Mouse (Mus musculus) C2C12 (cell line): ENCODE results near the gene Sdk1.

Experiments used
- CEBPB ChIP-seq: IDR thresholded peaks from one replicate; pipeline ENCODE4 v1.6.1; 2011; ENCODE audit warnings: low read depth, mild to moderate bottlenecking, control low read depth, moderate library complexity
- CTCF ChIP-seq: IDR thresholded peaks from one replicate; pipeline ENCODE4 v1.5.1; 2011; ENCODE audit not compliant: control insufficient read depth, insufficient read depth, insufficient read length
- FOSL1 ChIP-seq: IDR thresholded peaks from one replicate; pipeline ENCODE4 v1.8.0; 2011; ENCODE audit warnings: mild to moderate bottlenecking, low read length; ENCODE audit not compliant: poor library complexity, insufficient read depth, severe bottlenecking
- MAX ChIP-seq: IDR thresholded peaks from one replicate; pipeline ENCODE4 v1.6.1; 2011; ENCODE audit warnings: mild to moderate bottlenecking, control low read depth
- MYOD1 ChIP-seq: IDR thresholded peaks from one replicate; pipeline ENCODE4 v1.6.1; 2011; ENCODE audit warnings: low read depth; ENCODE audit not compliant: control insufficient read depth, insufficient read length
- MYOG ChIP-seq: IDR thresholded peaks from one replicate; pipeline ENCODE4 v1.6.1; 2011; ENCODE audit not compliant: control insufficient read depth, insufficient read length; ENCODE audit errors: extremely low read depth
- USF1 ChIP-seq: IDR thresholded peaks from one replicate; pipeline ENCODE4 v1.6.1; 2011; ENCODE audit warnings: low read depth, mild to moderate bottlenecking, control low read depth, moderate library complexity

DNA sequence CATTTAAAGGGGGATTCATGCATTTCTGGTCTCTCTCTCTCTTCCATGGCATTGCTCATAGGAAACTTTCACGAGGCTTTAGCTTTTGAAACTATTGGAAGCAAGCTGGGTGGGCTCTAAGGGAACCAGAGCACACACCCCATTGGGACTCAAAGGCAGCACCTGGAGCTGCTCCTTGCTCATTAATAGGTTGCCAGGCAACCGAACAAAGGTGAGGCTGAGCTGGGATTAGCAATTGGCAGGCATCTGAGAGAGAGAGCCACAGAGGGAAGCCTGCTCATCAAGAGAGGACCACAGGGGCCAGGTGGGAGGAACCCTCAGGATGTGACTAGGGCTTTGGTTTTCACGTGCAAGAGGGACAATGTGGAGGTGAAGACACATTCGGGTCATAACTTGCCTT, 7.0 kb upstream of the Sdk1 start:
- TF ChIP-seq CTCF = no peak
- no peak for TF ChIP-seq MYOD1
- TF ChIP-seq USF1 = no peak
- no peak for TF ChIP-seq CEBPB
- no peak for TF ChIP-seq FOSL1
- no peak for TF ChIP-seq MAX
- no peak for TF ChIP-seq MYOG
